Mouse (Mus musculus): ENCODE data around the gene Mgrn1.

Mgrn1 gene

GRCm38 (mm10) chr16:4879708-4880124 lies 6.3 kb upstream of the Mgrn1 start:
- peak; percentile 87 for DNase-seq

DNA sequence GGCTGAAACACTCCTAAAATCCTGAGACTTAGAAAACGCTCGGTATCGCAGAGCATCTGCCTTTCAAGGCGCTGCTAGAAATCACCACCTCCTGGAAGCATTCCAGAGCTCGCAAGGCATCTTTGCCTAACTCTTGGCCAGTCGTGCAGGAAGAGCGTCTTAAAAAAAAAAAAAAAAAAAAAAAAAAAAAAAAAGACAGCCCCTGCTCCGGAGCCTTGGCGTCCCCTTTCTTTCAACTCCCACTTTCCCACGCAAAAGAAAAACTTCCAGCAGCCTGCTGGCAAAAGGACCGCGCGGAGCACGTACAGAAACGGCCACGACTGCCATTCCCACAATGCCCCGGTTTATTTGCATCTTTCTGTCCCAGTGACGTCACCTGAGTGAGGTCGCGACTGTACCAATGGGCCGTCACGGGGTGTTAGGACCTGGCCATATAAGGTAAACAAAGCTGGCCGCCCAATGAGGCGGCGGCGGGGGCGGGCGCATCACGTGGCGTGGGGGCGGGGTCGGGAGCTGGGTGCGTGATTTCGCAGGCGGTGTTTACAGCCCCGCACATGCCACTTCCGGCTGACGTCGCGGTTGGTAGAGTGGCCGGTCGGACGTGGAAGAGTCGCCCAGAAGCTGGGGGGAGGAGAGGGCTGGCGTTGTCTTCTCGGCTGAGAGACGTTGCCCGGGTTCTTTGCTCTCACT lies 5.8 kb upstream of the Mgrn1 start, which contains the start of gene Ubald1:
TSS of gene Ubald1 (minus strand) at position 180 of the 690 bp plus-strand sequence.
- DNase-seq, result peak; percentile 95

GRCm38 (mm10) chr16:4881400-4882351 lies 4.4 kb upstream of the Mgrn1 start:
- no peak for DNase-seq

- no peak for DNase-seq
These were observed 1.1 kb upstream of the Mgrn1 start for GRCm38 (mm10) chr16:4884930-4885329.

DNA sequence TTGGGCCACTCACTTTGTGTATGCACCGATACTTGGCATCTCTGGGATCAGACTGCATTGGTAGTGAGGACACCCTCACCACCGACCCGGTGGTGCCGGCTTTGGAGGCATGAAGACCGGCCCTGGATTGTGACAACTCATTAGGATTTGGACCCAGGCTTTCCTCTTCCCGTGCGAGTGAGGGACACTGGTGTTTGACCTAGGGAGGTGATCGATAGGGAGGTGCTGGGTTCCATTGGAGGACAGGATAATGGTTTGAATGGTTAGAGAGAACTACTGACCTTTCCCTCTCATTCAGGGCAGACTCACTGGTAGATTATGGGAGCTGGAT lies 606 bp downstream of the Mgrn1 start:
- no peak for DNase-seq

DNA sequence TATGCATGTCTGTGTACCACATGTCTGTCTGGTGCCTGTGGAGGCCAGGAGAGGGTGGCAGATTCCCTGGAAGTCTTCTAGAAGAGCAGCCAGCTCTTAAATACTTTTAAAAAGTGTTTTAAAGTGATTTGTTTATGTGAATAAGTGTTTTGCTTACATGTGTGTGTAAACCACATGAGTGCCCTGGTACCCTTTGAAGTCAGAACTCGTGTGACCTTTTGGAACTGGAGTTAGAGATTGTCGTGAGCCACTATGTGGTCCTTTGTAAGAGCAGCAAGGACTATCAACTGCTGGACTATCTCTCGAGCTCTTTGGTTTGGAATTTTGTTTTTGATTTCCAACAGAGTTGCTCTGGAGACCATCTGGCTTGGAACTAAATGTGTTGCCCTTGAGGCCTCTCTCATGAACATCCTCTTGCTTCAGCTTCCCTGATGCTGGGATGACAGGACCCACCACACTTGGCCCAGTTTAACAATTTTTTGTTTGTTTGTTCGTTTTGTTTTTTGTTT lies 4.2 kb downstream of the Mgrn1 start:
- DNase-seq, result no peak

GRCm38 (mm10) chr16:4892171-4892570 lies 6.1 kb downstream of the Mgrn1 start:
- no peak for DNase-seq

GRCm38 (mm10) chr16:4894201-4894908 lies 8.3 kb downstream of the Mgrn1 start:
- no peak for DNase-seq

DNA sequence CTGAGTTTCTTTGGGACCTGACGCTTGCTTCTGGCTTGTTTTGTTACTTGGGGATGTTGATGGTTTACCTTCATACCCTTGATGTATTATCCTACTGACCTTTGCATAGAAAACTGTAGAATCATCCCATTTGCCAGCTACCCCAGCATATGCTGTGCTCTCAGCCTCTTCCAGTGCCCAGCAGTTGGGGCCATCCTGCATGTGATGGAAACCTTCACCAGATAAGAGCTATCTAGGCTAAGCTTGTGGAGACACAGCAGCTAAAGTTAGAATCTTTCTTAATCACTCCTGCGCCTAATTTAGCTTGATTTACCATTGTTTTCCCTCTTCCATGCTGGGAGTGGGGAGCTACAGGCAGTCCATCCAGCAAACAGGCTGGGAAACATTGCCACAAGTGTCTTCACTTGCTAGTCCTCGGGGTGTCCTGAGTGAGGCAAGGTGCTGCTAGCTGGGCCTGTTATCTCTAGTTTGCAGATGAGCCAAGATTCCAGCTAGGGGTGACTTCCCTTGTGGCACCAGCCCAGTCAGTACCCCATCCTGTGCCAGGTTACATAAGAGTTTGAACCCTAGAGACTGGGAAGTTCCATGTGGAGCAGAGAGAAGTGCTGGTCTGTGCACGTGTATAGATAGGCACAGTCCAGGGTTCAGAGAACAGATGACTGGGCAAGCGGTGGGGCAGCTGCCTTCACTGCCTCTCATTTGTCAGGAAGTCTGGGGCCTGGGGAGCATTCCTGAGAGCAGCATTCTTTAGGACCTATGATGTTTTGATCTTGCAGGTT lies 10.4 kb downstream of the Mgrn1 start:
- DNase-seq, result no peak

- no peak for DNase-seq
These were observed 11.2 kb downstream of the Mgrn1 start for GRCm38 (mm10) chr16:4897146-4897730.

- peak; percentile 35 for DNase-seq
These were observed 12.8 kb downstream of the Mgrn1 start for GRCm38 (mm10) chr16:4898881-4899280.

DNA sequence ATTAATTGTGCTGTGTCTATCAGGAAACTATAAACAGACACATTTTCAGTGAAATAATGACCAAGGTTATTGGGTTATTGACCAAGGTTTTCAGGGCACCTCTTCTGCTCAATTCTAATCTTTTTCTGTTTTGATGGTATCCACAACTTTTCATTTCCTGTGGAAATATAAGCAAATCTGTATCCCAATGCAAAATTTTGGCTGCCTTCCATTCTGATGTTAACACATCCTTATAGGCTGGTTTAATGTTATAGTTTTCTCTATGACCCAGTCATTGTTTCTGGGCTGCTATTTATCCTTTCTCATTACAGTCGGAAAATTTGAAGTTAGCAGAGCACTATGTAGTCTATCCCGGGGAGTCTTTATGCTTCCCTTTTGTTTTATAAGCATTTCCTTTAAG lies 13.7 kb downstream of the Mgrn1 start:
- no peak for DNase-seq

GRCm38 (mm10) chr16:4901167-4901566 lies 15.1 kb downstream of the Mgrn1 start:
- no peak for DNase-seq

GRCm38 (mm10) chr16:4902390-4902789 lies 16.3 kb downstream of the Mgrn1 start:
- no peak for DNase-seq

- no peak for DNase-seq
These were observed 17.5 kb downstream of the Mgrn1 start for GRCm38 (mm10) chr16:4903491-4904102.

DNA sequence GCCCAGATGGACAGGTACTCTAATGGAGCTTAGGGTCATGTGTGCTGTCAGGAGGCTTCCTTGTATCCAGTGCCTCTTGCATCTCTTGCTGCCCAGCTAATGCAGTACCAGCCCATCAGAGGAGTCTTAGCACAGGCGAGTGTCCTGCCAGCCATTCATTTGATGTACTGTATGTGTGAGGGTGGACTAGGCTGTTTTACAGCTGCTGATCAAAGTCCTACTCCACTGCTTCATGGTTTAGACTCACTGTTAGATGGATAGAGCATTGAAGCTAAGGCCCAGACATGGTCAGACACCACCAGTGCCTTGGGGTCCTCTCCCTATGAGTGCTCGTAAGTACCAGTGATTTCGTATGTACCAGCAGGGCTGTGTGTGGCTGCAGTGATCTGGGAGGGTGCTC lies 18.8 kb downstream of the Mgrn1 start:
- DNase-seq, result no peak

- DNase-seq, result no peak
These were observed 19.5 kb downstream of the Mgrn1 start for GRCm38 (mm10) chr16:4905591-4905990.

GRCm38 (mm10) chr16:4906559-4906958 lies 20.5 kb downstream of the Mgrn1 start:
- DNase-seq, result no peak

DNA sequence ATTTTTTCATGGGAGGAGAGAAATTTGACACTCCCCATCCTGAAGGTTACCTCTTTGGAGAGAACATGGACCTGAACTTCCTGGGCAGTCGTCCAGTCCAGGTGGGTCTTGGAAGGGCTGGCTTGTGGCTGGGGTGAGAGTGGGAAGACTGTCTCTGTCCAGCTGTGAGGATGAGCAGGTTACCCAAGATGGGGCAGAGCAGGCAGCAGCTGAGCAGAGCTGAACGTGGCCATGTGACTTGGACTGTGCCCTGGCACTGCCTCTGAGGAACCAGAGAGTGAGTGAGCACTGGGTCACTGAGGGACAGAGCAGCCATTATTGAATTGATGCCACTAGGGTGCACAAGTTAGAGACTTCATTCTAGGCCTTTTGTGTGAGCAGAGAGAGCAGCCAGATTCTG lies 21.3 kb downstream of the Mgrn1 start:
- DNase-seq, result no peak

DNA sequence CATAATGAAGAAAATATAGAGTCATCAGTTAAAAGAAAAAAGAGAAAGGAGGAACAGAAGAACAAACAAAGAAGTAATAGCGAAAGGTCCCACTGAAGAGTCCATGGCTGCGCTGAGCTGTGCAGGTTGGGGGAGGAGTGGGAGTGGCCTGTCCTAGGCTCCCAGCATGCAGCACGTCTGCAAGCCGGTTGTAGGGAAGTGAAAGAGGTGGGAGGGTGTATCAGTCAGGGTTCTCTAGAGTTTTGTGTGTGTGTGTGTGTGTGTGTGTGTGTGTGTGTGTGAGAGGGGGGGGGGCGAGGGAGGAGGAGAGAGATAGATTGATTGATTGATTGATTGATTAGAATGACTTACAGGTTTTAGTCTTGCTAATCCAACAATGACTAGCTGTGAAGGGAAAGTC lies 21.9 kb downstream of the Mgrn1 start:
- no peak for DNase-seq

GRCm38 (mm10) chr16:4909745-4910144 lies 23.7 kb downstream of the Mgrn1 start:
- peak; percentile 26 for DNase-seq

GRCm38 (mm10) chr16:4910758-4911157 lies 24.7 kb downstream of the Mgrn1 start:
- DNase-seq, result no peak
